Mouse (Mus musculus) heart, postnatal 0 days (tissue): ENCODE measurements at regions not wholly inside any gene's neighbourhood (a gene's known extent, or its start where the extent isn't known, plus 50 kb on each side); places are given as distances from the start of the nearest gene placed in this dataset.

Experiments used
- ATAC-seq: fragments of 200-750 bp; cut with Nextera tagmentation; 2 replicates; pipeline ENCODE4 v1.8.0; 2017; ENCODE audit warnings: low read depth, moderate number of reproducible peaks, moderate library complexity; ENCODE audit not compliant: insufficient read depth
- DNase-seq: peaks from one replicate; pipeline ENCODE4 v3.0.0-alpha.2; 2016; ENCODE audit warnings: low spot score
- H3K27ac ChIP-seq: fragments of 300-500 bp; sonication (generic); 2 replicates; pipeline ENCODE4 v1.5.1; 2014; ENCODE audit warnings: low read depth, mild to moderate bottlenecking
- H3K27me3 ChIP-seq: fragments of 300-500 bp; sonication (generic); 2 replicates; pipeline ENCODE4 v1.6.1; 2014; ENCODE audit warnings: low read length, mixed read lengths; ENCODE audit not compliant: control insufficient read depth, insufficient read depth
- H3K36me3 ChIP-seq: fragments of 300-500 bp; sonication (generic); replicated peaks from 2 replicates; pipeline ENCODE4 v1.6.1; 2014; ENCODE audit warnings: low read length, mixed read lengths; ENCODE audit not compliant: control insufficient read depth, insufficient read depth
- H3K4me1 ChIP-seq: fragments of 300-500 bp; sonication (generic); 2 replicates; pipeline ENCODE4 v1.6.1; 2014; ENCODE audit warnings: antibody characterized with exemption; ENCODE audit not compliant: control insufficient read depth, insufficient read depth
- H3K4me2 ChIP-seq: fragments of 300-500 bp; sonication (generic); 2 replicates; pipeline ENCODE4 v1.6.1; 2014; ENCODE audit warnings: low read depth, mild to moderate bottlenecking, low read length, moderate library complexity
- H3K4me3 ChIP-seq: fragments of 300-500 bp; sonication (generic); 2 replicates; pipeline ENCODE4 v1.5.1; 2014; ENCODE audit warnings: low read depth, low read length
- H3K9ac ChIP-seq: fragments of 300-500 bp; sonication (generic); replicated peaks from 2 replicates; pipeline ENCODE4 v1.6.1; 2014; ENCODE audit warnings: low read depth, low read length, mixed read lengths
- H3K9me3 ChIP-seq: fragments of 300-500 bp; sonication (generic); replicated peaks from 2 replicates; pipeline ENCODE4 v1.6.1; 2016; ENCODE audit warnings: low read length; ENCODE audit not compliant: control insufficient read depth
- CTCF ChIP-seq: IDR thresholded peaks from 2 replicates; pipeline ENCODE4 v1.5.1; 2016; ENCODE audit warnings: antibody characterized with exemption, control low read depth, low read depth
- EP300 ChIP-seq: IDR thresholded peaks from 2 replicates; pipeline ENCODE4 v1.6.1; 2016; ENCODE audit warnings: antibody characterized with exemption, low read depth
- WGBS: fragments of 180-500 bp; shearing (Covaris S2); extraction: QIAGEN DNeasy Blood & Tissue Kit; methylation state at CpG from one replicate; pipeline ENCODE4 v1.1.7; 2014; 5-methylcytosine and 5-hydroxymethylcytosine counted together

DNA sequence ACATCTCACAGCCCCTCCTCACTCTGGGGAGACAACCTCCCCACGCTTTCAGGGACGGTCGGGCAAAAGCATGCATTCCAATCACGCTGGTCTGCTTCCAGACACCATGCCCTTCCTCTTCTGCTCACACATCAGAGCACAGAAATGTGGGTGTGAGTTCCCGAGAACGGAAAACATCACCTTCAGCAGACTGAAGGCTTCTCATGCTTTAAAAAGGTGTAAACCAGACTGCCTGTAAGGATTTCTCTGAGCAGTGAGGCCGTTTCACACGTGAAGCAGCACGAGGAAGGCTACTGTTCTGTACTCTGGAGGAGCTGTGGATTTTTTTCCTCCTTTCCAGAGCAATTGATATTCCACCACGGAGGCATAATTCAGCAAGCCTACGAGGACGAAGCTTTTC, 2218.8 kb upstream of the Lrrc6 start:
- no peaks in the 10 kb centered on the region for H3K27me3 ChIP-seq
- TF ChIP-seq EP300, result no peak
- TF ChIP-seq CTCF, result no peak
- H3K9me3 ChIP-seq, result no peaks in the 10 kb centered on the region
- ATAC-seq (no peak), DNase-seq (no peak)
- WGBS, result 57% methylated on average over 12 of the region's 12 CpGs
- H3K9ac ChIP-seq, result no peak overlapping the region
- H3K4me1 ChIP-seq, result no peaks in the 10 kb centered on the region
- H3K4me3 ChIP-seq, result no peak overlapping the region
- H3K4me2 ChIP-seq, result no peak overlapping the region
- no peak overlapping the region for H3K27ac ChIP-seq
- no peaks in the 10 kb centered on the region for H3K36me3 ChIP-seq

DNA sequence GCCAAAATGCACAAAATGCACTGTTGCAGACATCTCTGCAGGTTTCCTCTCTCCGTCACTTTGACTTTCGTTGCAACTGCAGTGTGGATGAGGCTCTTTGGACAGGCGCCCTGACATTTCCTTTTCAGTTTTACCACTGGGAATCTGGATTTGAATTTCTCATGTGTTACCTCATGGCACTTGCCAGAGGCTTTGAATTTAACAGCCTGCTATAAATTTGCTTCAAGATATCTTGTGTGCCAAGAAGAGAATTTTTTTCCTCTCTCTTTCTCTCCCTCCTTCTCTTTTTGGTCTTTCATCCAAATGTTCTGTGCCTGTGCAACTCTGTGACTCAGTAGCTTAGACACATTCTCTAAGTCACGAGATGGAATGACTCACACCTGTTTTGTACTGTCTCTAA, 2213.6 kb upstream of the Lrrc6 start:
- no peaks in the 10 kb centered on the region for H3K27me3 ChIP-seq
- no peak for TF ChIP-seq EP300
- TF ChIP-seq CTCF, result no peak
- 69% methylated on average over 4 of the region's 4 CpGs for WGBS
- H3K27ac ChIP-seq, result no peak overlapping the region
- DNase-seq (no peak), ATAC-seq (no peak)
- no peak overlapping the region for H3K9ac ChIP-seq
- H3K9me3 ChIP-seq, result no peaks in the 10 kb centered on the region
- no peak overlapping the region for H3K4me2 ChIP-seq
- no peaks in the 10 kb centered on the region for H3K4me1 ChIP-seq
- no peak overlapping the region for H3K4me3 ChIP-seq
- H3K36me3 ChIP-seq, result no peaks in the 10 kb centered on the region

DNA sequence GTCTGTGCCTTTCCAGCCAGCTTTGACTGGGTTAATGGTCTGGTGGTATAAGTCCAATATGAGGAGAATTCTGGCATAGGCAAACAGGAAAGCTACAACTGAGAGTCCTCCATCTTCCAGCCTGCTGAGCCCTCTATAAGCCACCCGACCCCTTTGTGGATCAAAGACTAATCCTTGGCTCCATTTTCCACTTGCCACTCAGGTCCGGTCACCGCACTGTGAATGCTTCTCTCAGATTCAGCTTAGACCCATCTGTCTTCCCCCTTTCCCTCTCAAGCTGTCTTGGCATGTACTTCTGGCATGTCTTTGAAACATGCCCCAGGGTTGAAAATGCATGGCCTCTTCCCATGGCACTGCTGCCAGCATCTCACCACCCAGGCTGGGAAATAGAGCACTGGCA, 2206.6 kb upstream of the Lrrc6 start:
- Histone ChIP-seq H3K27ac (no peak overlapping the region), H3K27me3 (no peaks in the 10 kb centered on the region), H3K9me3 (peaks cover 3% of the 10 kb centered on the region; the same call in 1 of the 2 replicates), H3K4me3 (no peak overlapping the region), H3K36me3 (no peaks in the 10 kb centered on the region), H3K4me2 (no peak overlapping the region), H3K9ac (no peak overlapping the region), H3K4me1 (no peaks in the 10 kb centered on the region)
- 79% methylated on average over 3 of the region's 3 CpGs for WGBS
- DNase-seq (no peak), ATAC-seq (no peak)
- TF ChIP-seq EP300 (no peak), CTCF (no peak)

DNA sequence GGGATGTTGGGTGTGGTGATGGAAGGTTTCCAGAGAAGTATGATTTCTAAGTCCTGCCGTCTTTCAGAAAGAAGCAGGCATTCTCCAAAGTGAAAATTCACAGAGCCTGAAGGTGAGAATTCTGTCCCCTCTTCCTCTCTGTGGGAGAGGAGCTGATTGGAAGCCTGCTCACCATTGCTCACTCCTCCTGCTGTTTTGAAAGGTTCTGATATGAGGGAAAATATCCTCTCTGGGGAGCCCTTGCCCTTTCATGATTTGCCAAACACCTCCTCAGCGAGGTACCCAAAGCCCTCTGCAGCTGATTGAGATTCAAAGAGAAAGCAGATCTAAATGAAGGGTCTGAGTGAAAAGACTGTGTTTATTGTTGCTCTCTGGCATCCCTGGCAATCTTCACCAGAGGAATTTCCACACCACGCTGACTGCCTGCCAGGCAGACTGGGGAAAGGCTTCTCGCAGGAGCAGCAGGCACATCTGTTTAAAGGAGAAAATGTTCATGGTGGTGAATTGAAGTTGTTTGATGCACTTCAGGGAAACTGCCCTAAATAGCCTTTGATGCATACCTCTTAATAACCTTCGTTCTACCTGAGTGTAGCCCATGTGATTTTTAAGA, 2194.4 kb upstream of the Lrrc6 start:
- ATAC-seq, result no peak
- 21% methylated on average over 5 of the region's 5 CpGs for WGBS

DNA sequence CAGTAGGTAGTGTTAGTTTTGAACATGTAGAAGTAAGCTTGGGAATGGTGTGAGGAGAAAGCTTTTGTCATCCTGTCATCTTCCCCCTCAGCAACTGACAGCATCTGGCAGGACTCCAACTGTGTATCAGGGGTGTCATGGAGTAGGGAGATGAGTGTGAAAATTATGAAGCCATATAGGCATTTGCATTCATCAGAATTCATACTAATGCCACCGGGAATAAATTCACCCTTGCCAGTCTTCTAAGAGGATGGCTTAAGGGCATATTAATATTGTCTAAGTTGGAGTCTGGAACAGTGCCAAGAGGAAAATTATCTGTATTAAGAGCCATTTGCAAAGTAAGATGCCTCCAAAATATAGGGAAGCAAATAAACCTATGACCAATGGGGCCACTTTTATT, 2166.8 kb upstream of the Lrrc6 start:
- TF ChIP-seq EP300 (no peak), CTCF (no peak)

More for the DNA sequence above, 2194.4 kb upstream of the Lrrc6 start:
- Histone ChIP-seq H3K4me3 (no peak overlapping the region), H3K9ac (no peak overlapping the region), H3K9me3 (no peaks in the 10 kb centered on the region), H3K36me3 (no peaks in the 10 kb centered on the region), H3K4me2 (no peak overlapping the region), H3K4me1 (no peaks in the 10 kb centered on the region), H3K27me3 (no peaks in the 10 kb centered on the region), H3K27ac (no peak overlapping the region)
- no peak for DNase-seq
- no peak for TF ChIP-seq EP300
- TF ChIP-seq CTCF, result no peak

DNA sequence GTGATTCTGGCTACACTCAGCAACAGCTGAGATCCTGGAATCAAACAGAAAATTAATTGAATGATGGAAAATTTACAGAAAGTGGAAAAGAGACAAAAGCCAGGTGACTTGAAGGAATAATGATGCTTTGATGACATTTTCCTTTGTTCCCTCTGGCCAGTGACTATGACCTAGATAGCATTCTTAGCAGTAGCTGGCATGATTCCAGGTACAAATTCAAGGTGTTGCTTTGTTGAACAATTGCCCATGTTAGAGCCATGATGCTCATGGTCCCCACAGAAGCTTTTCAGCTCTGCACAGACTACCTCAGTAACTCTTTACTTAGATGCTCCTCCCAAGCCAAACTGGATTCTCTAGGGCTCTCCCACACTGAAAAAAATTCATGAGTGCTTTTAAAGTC, 2164.6 kb upstream of the Lrrc6 start:
- no peaks in the 10 kb centered on the region for H3K4me1 ChIP-seq
- H3K9me3 ChIP-seq, result no peaks in the 10 kb centered on the region
- no peak overlapping the region for H3K9ac ChIP-seq
- TF ChIP-seq EP300 (no peak), CTCF (no peak)
- DNase-seq (no peak), ATAC-seq (no peak)
- H3K27me3 ChIP-seq, result no peaks in the 10 kb centered on the region
- no peaks in the 10 kb centered on the region for H3K36me3 ChIP-seq
- H3K4me3 ChIP-seq, result no peak overlapping the region
- H3K4me2 ChIP-seq, result no peak overlapping the region
- no peak overlapping the region for H3K27ac ChIP-seq

More for the DNA sequence above, 2166.8 kb upstream of the Lrrc6 start:
- no peak overlapping the region for H3K9ac ChIP-seq
- no peaks in the 10 kb centered on the region for H3K27me3 ChIP-seq
- 54% methylated on average over 1 of the region's 1 CpGs for WGBS
- no peak overlapping the region for H3K4me3 ChIP-seq
- H3K4me1 ChIP-seq, result no peaks in the 10 kb centered on the region
- H3K9me3 ChIP-seq, result no peaks in the 10 kb centered on the region
- DNase-seq, result no peak
- no peak overlapping the region for H3K4me2 ChIP-seq
- no peaks in the 10 kb centered on the region for H3K36me3 ChIP-seq
- no peak for ATAC-seq
- no peak overlapping the region for H3K27ac ChIP-seq
